Mouse (Mus musculus): Measurements from ENCODE around the gene Trim41. TPM values are rescaled to one million over a fixed set of nuclear protein-coding genes. Genes with fewer than 3 reads are reported as not detected.

The Trim41 gene
- total RNA-seq, 2 experiments from 2014 or later = 62.6 to 67.1 TPM

DNA sequence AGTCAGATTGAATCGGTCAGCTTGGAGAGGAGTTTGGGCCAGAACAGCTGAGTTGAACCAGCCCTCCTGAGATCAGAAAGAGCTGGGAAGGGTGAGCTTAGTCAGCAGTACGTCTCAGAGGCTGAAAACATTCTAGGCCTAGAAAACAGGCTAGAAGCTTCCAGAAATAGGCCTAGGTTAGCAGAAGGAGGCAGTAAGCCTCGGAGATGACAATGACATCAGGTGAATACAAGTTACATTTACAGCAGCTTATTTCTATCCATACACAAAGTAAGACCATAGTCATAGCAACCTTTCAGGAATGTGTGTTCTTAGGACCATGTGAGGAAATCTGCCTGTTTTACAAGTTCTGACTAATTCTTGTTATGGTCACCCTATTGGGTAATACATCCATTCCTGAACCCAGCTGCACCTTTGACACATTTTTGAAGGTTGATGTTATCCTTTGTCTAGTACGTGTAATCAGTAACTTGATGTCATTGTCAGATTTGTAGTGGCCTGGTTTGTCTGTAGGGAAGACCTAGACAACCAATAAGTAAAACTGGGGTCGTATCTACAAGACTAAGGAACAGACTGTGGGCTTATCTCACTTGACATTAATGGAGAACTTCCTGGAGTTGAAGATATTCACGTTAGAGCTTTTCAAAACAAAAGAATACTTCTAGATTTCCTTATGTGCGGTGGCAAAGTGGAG, 2.6 kb upstream of the Trim41 start:
- intact Hi-C loops (cut with DNase I) = loop anchor here (2.0 to 5.0 kb wide), 2 partner anchors 15 to 383 kb away; partner anchors contain the start of gene Zfp62
- no peak for DNase-seq (ENCODE audit: low spot score in 2 of 2)

DNA sequence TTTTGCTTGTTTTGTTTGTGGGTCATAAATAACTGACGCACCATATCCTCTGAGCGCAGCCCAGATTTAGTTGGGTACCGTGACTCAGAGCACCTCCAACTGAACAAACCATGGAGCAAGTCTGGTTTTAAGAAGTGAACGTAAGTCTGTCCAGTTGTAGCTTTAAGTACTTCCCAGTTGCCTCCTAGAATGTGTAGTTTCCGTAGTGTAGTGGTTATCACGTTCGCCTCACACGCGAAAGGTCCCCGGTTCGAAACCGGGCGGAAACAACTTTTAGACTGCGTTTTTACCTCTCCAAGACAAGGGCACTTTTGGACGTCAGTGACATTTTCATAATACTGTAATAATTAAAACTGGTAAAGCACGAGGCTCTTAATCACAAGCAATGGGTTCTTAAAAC, 1.2 kb upstream of the Trim41 start:
- intact Hi-C loops (cut with DNase I) = loop anchor here (2.0 to 5.0 kb wide), 2 partner anchors 16 to 384 kb away; partner anchors contain the start of gene Zfp62
- DNase-seq (ENCODE audit: low spot score in 2 of 2) = peak; percentile 88 to 95

DNA sequence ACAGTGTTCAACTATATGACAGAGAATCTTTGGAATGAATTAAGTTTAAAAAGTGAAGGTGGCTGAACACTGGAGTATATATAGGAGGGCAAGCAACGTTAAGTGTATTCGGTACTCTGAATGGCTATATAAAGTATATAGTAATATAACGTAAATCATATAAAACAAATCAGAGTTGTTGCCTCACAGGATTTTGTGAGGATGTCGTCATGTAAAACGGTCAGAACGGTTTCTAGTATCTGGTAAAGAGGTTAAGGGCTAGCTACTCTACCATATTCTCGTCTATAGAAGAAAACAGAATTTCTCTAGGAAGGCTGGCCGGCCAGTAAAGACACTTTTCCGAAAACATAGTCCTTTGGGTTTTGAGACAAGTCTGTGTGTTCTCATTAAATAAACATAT, 641 bp upstream of the Trim41 start:
- intact Hi-C loops (cut with DNase I) = loop anchor here (1.0 to 5.0 kb wide), 4 partner anchors 17 to 385 kb away; partner anchors contain the start of genes Rack1 and Zfp62
- DNase-seq (ENCODE audit: low spot score in 2 of 2) = no peak

DNA sequence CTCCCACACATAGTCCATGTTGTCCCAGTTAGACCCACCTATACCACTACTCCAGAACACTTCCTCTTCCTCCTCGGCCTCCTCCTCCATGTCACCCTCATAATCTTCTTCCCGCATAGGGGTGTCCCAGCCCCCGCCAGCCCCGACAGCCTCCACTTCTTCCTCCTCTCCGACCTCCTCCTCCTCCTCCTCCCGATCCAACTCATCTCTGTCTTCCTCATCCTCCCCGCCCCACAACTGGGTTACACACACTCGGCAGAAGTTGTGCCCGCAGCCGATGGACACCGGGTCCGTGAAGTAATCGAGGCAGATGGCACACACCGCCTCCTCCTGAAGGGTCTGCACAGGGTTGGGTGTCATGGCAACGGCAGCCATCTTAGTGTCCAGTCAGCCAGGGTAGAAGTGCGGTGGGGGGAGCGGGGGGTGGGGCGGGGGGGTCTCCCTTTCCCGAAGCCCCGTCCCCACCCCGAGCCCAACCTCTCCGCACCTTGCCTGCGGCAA, 822 bp downstream of the Trim41 start:
- intact Hi-C loops (cut with DNase I) = loop anchor here (5.0 kb wide), 1 partner anchor 386 kb away; the partner anchor contains the start of gene Zfp62
- DNase-seq (ENCODE audit: low spot score in 2 of 2) = peak; percentile 46 to 48

DNA sequence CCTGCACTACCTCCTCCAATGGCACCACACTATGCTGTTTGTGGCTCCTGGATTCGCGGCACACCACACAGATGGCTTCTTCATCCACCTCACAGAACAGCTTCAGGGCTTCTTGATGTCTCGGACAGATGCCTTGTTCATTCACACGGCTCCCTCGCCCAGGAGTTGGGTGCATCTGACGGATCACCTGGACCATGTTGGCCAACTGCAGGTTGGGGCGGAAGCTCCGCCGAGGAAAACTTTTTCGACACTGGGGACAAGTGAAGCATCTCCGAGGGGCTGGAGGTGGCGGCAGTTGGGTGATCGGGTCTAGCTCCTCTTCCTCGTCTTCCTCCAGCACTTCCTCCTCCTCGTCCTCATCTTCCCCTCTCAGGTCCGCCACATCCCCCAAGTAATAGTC, 1.3 kb downstream of the Trim41 start:
- no peak for DNase-seq (ENCODE audit: low spot score in 2 of 2)

DNA sequence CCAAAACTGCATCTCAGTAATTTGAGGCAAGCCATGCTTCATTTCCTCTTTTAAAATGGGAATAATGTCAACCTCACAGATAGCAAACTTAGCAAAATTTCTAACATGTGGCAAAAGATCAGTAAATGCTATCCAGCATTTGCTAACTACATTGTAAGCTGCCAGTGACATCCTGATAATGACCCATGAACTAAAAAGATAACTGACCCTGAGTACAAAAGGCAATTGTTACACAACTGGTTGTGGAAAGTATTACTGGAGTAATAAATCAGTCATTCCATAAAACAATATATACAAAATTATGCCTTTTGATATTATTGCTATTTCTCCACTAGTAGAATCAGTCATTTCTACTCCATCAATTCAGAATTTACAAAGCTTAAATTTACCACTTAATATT, 3.4 kb downstream of the Trim41 start:
- intact Hi-C loops (cut with DNase I) = no loop called here
- DNase-seq (ENCODE audit: low spot score in 2 of 2) = no peak

More for the DNA sequence above, 1.3 kb downstream of the Trim41 start:
- intact Hi-C loops (cut with DNase I) = loop anchor here (5.0 kb wide), 1 partner anchor 386 kb away; the partner anchor contains the start of gene Zfp62

DNA sequence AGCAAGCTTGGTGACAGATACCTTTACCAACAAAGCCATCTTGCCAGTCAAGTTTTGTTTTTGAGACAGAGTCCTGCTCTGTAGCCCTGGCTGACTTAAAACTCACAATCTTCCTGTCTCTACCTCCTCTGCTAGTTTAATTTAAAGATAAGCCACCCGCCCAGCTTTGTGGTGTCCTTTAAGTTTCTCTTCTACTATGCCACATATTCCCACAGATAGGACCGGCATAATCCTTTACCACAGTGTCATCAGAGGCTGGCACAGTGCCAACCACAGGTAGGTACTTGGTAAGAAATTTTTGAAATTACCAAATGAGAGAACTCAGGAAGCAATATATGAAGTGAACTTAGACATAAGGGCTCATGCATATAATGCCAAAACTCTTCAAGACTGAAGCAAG, 7.0 kb downstream of the Trim41 start:
- intact Hi-C loops (cut with DNase I) = no loop called here
- no peak for DNase-seq (ENCODE audit: low spot score in 2 of 2)

DNA sequence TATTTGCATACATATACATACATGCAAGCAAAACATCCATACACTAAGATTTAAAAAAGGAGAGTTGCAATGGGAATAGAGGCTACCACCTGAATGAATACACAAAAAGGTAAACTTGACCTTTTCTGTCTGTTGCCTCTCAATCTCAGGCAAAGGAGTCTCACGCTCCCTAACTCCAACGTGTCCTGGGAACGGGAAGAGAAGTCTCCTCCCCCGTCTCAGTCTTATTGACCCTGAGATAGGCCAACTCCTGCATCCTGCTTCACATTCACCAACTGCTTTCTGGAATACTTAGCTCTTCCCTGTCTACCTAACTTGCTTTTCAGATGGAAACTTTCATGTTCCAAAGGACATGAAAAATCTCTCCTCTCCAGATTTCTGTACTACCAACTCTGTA, 7.7 kb downstream of the Trim41 start:
- DNase-seq (ENCODE audit: low spot score in 2 of 2) = no peak

DNA sequence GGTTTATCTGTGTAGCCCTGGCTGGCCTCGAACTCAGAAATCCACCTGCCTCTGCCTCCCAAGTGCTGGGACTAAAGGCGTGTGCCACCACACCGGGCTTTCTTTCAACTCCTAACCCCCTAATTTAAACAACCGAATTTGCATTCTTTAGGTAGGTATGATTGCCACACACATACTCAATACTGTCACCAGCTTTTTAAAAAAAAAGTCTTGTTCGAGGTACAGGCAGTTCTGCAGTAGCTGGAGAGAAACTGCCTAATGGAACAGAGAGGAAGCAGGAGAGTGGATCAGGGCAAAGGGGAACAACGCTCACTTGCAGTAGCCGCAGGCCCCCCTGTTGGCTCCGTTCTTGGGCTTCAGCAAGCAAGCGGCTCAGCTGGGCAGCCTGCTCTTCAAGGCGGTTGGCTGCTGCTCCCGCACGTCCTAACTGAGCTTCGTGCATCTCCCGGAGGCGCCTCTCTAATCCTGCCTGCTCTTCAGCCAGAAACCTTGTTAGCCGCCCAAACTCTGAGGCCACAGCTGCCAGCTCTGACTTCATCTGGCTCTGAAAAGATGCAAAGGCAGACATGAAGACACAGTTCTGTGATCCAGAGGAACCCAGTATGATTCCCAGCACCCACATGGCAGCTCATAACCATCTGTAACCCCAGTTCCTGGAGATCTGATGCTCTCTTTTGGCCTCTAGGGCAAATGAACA, 8.3 kb downstream of the Trim41 start:
- no peak for DNase-seq (ENCODE audit: low spot score in 2 of 2)
- intact Hi-C loops (cut with DNase I) = loop anchor here (10.0 kb wide), 1 partner anchor 446 kb away; no protein-coding TSS in a partner anchor

More for the DNA sequence above, 7.7 kb downstream of the Trim41 start:
- intact Hi-C loops (cut with DNase I) = loop anchor here (10.0 kb wide), 1 partner anchor 445 kb away; no protein-coding TSS in a partner anchor

DNA sequence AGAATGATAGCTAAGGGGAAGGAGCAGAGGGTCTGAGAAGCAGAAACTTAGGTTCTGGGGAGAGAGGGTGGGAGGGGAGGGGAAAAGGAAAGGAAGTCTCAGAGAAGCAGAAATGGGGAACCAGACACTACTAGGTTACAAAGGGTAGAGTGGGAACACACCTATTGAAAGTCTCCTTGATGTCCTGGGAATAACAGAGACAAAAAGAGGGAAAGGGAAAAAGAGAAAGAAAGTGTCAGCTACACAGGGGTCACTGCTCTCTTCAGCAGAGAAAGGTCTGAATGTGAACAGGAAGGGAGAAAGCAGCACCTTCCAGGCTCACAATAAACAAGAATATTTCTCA, 8.9 kb downstream of the Trim41 start:
- intact Hi-C loops (cut with DNase I) = loop anchor here (10.0 kb wide), 1 partner anchor 447 kb away; no protein-coding TSS in a partner anchor
- DNase-seq (ENCODE audit: low spot score in 2 of 2) = no peak

DNA sequence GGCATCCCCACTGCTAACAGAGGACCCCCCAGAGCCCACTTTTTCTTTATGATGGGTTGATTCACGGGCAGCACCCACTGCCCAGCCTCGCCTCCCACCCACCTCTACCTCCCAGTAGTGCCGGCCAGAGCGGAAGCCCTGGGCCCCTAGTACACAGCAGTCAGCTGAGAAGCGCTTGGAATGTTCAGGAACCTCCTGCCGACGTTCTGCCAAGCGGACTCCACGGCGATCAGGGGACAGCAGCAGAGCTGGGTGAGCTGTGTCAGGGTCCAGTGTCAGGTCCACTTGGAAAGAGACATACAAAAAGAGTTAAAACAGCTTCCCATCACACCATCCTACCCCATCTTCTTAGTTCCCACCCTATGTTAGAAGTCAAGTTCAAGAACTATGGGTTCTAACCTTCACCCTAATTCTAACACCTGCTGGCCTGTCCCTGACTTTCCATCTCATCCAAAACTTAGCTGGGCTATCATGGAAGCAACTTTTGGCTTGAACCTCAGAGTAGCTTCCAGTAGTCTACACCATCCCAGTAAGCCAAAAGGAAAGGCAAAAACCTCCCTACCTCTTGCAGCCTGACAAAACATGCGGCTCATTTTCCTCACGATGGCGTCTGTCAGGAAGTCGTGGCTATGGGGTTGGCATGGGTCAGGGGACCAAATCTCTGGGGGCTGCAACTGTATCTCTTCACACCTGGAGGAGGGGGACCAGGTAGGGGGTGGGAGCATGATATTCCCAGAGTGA, 9.4 kb downstream of the Trim41 start:
- intact Hi-C loops (cut with DNase I) = loop anchor here (10.0 kb wide), 1 partner anchor 447 kb away; no protein-coding TSS in a partner anchor
- no peak for DNase-seq (ENCODE audit: low spot score in 2 of 2)

DNA sequence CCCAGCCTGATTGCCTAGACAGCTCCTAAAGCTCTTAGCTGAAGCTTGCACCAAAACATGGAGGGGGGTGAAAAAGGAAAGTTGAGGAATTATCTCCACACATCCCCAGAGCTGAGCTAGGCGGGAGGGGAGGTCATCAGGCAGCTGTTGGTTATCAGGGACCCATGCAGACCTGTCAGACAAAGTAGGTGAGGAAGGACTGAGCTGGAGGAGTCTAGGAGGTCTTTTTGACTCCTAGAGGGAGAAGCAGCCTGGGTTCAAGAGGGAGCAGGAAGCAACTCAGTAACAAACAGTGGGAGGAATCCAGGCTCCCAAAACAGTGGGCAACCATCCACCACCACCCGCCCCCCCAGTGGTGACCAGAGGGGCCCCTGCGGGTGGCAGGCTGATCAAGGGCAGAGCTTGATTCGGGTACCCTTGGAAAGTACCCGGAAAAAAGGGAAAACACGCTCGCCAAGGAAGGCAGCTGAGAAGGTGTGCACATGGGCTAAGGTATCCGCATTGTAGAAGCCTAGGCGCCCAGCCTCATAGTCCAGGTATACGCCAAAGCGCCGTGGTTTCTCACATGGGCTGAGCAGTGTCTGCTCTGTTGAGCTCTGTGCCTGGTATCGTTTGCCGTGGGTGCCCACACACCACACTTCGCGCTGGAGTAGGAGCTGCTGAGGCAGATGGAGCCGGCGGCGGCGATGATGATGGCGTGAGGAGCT, 10.1 kb downstream of the Trim41 start:
- peak; percentile 51 to 66 for DNase-seq (ENCODE audit: low spot score in 2 of 2)
- intact Hi-C loops (cut with DNase I) = loop anchor here (10.0 kb wide), 1 partner anchor 448 kb away; no protein-coding TSS in a partner anchor

DNA sequence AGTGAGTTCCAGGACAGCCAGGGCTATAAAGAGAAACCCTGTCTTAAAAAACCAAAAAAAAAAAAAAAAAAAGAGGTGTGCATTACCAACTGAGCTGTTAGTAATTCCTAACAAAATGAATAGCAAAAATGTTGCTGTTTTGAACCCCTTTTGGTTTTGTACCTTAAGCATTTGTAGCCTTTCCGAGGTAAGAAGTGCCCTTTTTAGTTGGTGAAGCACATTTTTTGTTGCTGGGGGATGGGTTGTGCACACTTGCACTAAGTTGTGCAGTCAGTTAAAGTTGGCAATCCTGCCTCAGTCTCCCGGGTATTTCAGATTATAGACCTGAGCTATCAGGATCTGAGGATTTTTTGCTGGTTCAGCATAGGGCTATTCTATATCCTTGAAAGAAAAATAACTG, 12.2 kb downstream of the Trim41 start:
- no peak for DNase-seq (ENCODE audit: low spot score in 2 of 2)
- intact Hi-C loops (cut with DNase I) = loop anchor here (10.0 kb wide), 1 partner anchor 450 kb away; no protein-coding TSS in a partner anchor

DNA sequence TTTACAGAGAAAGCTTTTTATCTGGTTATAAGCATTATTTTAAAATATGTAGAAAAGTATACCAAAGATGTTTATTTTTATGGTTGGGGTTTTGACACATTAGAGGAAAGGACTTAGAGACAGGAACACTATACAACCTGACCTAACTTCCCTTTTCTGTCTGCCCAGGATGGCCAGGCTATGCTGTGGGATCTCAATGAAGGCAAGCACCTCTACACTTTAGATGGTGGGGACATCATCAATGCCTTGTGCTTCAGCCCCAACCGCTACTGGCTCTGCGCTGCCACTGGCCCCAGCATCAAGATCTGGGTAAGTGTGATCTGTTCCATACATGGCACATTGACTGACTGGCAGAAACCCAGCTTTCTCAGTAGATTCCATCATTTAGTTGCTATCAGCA, 13.2 kb downstream of the Trim41 start:
- DNase-seq (ENCODE audit: low spot score in 2 of 2) = no peak
- intact Hi-C loops (cut with DNase I) = loop anchor here (10.0 kb wide), 1 partner anchor 451 kb away; no protein-coding TSS in a partner anchor

DNA sequence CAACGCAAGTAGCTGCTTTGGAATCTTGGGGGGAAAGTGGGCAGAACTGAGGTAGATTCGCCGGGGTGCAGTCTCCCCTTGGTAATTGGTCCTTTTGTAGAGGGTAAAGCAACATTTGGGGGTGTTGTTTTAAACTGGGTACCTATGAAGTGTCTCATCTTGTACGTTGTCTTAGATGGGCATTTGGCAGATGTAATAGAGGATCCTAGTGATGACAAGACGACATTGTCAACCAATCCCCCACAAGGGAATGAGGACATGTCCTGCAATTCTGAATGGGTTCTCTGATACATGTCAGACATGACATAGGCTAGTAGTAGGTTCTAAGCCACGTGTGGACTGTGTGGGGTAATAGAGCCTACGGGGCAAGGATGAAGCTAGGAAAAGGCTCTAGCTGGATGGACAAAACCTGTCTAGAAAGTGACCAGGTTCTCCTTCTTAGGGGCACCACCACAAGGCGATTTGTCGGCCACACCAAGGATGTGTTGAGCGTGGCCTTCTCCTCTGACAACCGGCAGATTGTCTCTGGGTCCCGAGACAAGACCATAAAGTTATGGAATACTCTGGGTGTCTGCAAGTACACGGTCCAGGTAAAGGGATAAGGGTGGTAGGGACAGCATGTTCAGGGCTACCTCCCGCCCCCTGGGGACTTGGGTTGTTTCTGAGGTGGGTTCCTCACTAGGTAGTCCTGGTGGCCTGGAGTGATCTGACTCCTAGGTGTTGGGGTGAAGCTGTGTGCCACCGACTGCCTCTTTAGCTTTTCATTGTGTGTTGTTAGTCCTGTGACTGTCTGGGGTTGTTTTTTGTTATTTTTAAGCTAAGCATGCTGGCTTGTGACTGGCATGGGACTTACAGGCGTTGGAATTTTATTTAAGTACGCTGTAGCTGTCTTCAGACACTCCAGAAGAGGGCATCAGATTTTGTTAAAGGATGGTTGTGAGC, 15.1 kb downstream of the Trim41 start:
- no peak for DNase-seq (ENCODE audit: low spot score in 2 of 2)
- intact Hi-C loops (cut with DNase I) = loop anchor here (10.0 kb wide), 1 partner anchor 453 kb away; no protein-coding TSS in a partner anchor

DNA sequence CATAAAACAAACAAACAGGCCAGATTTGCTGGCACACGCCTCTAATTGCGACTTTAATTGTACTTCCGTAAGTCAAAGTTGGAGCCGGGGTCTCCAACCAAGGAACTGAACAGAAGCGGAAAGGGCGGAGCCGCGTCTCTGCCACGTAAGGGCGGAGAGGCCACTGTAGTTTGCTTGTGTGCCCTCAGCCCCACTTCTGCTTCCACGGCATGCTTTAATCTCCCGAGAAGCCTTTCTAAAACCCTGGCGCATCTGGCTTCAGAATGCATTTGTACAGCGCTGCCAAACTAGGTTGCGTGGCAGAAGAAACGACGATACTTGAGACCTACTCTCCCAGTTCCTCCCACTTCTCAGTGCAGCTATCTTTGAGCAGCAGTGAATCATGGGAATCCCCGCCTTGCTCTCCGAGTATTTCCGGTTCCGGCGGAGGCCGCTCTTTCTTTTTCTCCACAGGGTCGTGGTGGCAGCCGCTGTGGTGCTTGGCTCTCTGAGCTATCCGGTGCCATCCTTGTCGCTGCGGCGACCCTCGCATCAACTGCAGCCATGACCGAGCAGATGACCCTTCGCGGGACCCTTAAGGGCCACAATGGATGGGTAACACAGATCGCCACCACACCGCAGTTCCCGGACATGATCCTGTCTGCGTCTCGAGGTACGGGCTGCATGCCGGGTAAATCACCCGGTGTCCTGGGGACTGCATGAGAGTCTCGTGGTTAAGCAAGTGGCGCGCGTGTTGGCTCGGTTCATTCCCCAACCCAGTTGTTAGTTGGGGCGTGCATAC, 17.0 kb downstream of the Trim41 start, which contains the start of gene Rack1:
Gene Rack1 (plus strand): TSS at position 412 of the 781 bp plus-strand sequence.
- DNase-seq (ENCODE audit: low spot score in 2 of 2) = peak; percentile 92 to 96
- intact Hi-C loops (cut with DNase I) = loop anchor here (1.0 to 10.0 kb wide), 2 partner anchors 17 to 455 kb away; partner anchors contain the start of gene Trim41

Measured in left cerebral cortex, postnatal 25 days (tissue).